7 mouse cellular contexts compared by ENCODE assay signal in the genomic region with DNA sequence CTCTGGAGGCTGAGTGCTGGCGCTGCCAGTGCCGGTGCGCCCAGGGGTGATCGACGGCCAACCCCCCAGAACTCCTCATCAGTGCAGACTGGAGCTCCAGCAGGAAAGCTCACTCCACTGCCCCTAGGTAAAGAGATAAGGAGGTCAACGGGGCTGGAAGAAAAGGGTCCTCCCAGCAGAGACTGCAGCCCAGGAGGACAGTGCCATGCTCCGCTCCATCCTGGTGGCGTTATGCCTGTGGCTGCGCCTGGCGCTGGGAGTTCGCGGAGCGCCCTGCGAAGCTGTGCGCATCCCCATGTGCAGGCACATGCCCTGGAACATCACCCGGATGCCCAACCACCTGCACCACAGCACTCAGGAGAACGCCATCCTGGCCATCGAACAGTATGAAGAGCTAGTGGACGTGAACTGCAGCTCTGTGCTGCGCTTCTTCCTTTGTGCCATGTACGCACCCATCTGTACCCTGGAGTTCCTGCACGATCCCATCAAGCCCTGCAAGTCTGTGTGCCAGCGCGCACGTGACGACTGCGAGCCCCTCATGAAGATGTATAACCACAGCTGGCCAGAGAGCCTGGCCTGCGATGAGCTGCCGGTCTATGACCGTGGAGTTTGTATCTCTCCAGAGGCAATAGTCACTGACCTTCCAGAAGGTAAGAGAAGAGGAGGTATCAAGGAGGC. TPM values are rescaled to one million over a fixed set of nuclear protein-coding genes. Genes with fewer than 3 reads are reported as not detected.
DNase-seq lines count a peak whose midpoint lies in the region; ATAC-seq and TF ChIP-seq lines count a peak whose summit lies in the region.

No protein-coding gene starts in this region.

- 14% methylated on average over 30 of the region's 30 CpGs for WGBS in cerebellum, adult 2 months
- WGBS in neural tube, embryonic 14.5 days = 16% methylated on average over 30 of the region's 30 CpGs

- TF ChIP-seq CTCF in cerebellum, adult 2 months (IDR thresholded peaks at IDR 0.05; ENCODE audit: borderline replicate concordance, insufficient read depth, low read depth, low read length) = no peak

- intact Hi-C loops in left cerebral cortex, postnatal 36 days (cut with DNase I) = no loop called here

- no peak overlapping the region for H3K27ac ChIP-seq in cerebellum, adult 2 months (ENCODE audit: insufficient read depth, low read length)
- H3K27ac ChIP-seq in neural tube, embryonic 14.5 days (ENCODE audit: low read depth, low read length) = no peak overlapping the region

- 0 out of 2 replicates have a peak, but pooled peaks cover 2% of the 10 kb centered on the region for H3K4me1 ChIP-seq in cerebellum, adult 2 months (ENCODE audit: control insufficient read depth, insufficient read depth, low read length)
- peaks cover 28% of the 10 kb centered on the region for H3K4me1 ChIP-seq in erythroblast, embryonic 14.5 days (ENCODE audit: control insufficient read depth)
- peaks cover 3% of the 10 kb centered on the region; the same call in 1 of the 2 replicates for H3K4me1 ChIP-seq in neural tube, embryonic 14.5 days (ENCODE audit: control insufficient read depth, insufficient read depth, low read length)

- peak overlapping the region; percentile 56 for H3K9ac ChIP-seq in neural tube, embryonic 14.5 days (replicated peaks; ENCODE audit: low read depth, low read length)

- peak overlapping the region; percentile 67 for H3K4me3 ChIP-seq in cerebellum, adult 2 months (replicated peaks; ENCODE audit: insufficient read depth, low read depth, low read length)
- H3K4me3 ChIP-seq in erythroblast, embryonic 14.5 days (replicated peaks) = peak overlapping the region; percentile 46
- peak overlapping the region; percentile 47 for H3K4me3 ChIP-seq in neural tube, embryonic 14.5 days (ENCODE audit: low read depth, low read length)

- TF ChIP-seq POLR2A in cerebellum, adult 2 months (IDR thresholded peaks at IDR 0.05; ENCODE audit: borderline replicate concordance, insufficient read depth, low read length) = no peak

- H3K36me3 ChIP-seq in erythroblast, embryonic 14.5 days (ENCODE audit: control insufficient read depth) = no peaks in the 10 kb centered on the region
- H3K36me3 ChIP-seq in neural tube, embryonic 14.5 days (ENCODE audit: control insufficient read depth, insufficient read depth, low read length) = no peaks in the 10 kb centered on the region

- no peaks in the 10 kb centered on the region for H3K9me3 ChIP-seq in erythroblast, embryonic 14.5 days (ENCODE audit: control insufficient read depth, low read length)
- H3K9me3 ChIP-seq in neural tube, embryonic 14.5 days (ENCODE audit: control insufficient read depth, low read length) = no peaks in the 10 kb centered on the region

- ATAC-seq in neural tube, embryonic 14.5 days (ENCODE audit: low read depth) = peak; percentile 25

- peak; percentile 19 to 20 for DNase-seq in left cerebral cortex, adult 18-20 months (ENCODE audit: low spot score in 2 of 2)
- no peak for DNase-seq in left cerebral cortex, adult 8-10 months (ENCODE audit: low spot score in 2 of 2)
- peak; percentile 35 to 53 for DNase-seq in cerebellum, adult 2 months
- peak; percentile 53 to 54 for DNase-seq in left cerebral cortex, postnatal 36 days (ENCODE audit: low spot score in 2 of 2)
- DNase-seq in thymus, postnatal 14 days = no peak

- H3K4me2 ChIP-seq in neural tube, embryonic 14.5 days (ENCODE audit: low read depth, low read length) = peak overlapping the region; percentile 90

- no peaks in the 10 kb centered on the region for H3K27me3 ChIP-seq in cerebellum, adult 2 months (ENCODE audit: control insufficient read depth, insufficient read depth, low read length)
- peaks cover 53% of the 10 kb centered on the region for H3K27me3 ChIP-seq in erythroblast, embryonic 14.5 days (ENCODE audit: control insufficient read depth)
- H3K27me3 ChIP-seq in neural tube, embryonic 14.5 days (ENCODE audit: control insufficient read depth, insufficient read depth, low read length) = peaks cover 3% of the 10 kb centered on the region; the same call in 1 of the 2 replicates

RNA-seq across cellular contexts. Expression of a gene that starts 0.5 kb away (rescaled TPM):
- total RNA-seq in left cerebral cortex, adult 18-20 months (2021) = 1 to 10 TPM; 1.3 to 1.5 TPM
- 1 to 10 TPM; 1.4 to 2.0 (median 1.9) TPM for total RNA-seq in left cerebral cortex, adult 8-10 months (2022)
- polyA plus RNA-seq in cerebellum, adult 2 months (2012; rRNA removed) = 2.8 and 4.0 TPM in 2 replicates
- not detected in 2 replicates for polyA plus RNA-seq in erythroblast, embryonic 14.5 days (2012)
- 1 to 10 TPM; 2.2 to 2.4 TPM for total RNA-seq in left cerebral cortex, postnatal 36 days (2021)
- polyA plus RNA-seq in neural tube, embryonic 14.5 days (2014; fragmentation: Nextera tagmentation; extraction: Ambion mirVana) = 3.2 and 4.3 TPM in 2 replicates

RNA-seq across cellular contexts. Expression of a gene that starts 3.6 kb away (rescaled TPM):
- total RNA-seq in left cerebral cortex, adult 18-20 months (2021) = 100 to 1,000 TPM; 108 to 116 TPM
- 100 to 1,000 TPM in 2 of 4 experiments, 10 to 100 TPM in 2; 98.0 to 108 (median 103) TPM for total RNA-seq in left cerebral cortex, adult 8-10 months (2022)
- polyA plus RNA-seq in cerebellum, adult 2 months (2012; rRNA removed) = 175 and 181 TPM in 2 replicates
- 0.33 and 2.2 TPM in 2 replicates for polyA plus RNA-seq in erythroblast, embryonic 14.5 days (2012)
- 100 to 1,000 TPM in 1 of 2 experiments, 10 to 100 TPM in 1; 90.9 to 106 TPM for total RNA-seq in left cerebral cortex, postnatal 36 days (2021)
- polyA plus RNA-seq in neural tube, embryonic 14.5 days (2014; fragmentation: Nextera tagmentation; extraction: Ambion mirVana) = 20.7 TPM in 2 replicates

Comparison
In these comparisons a context has a peak if more than half of its experiments do, and no peak if none do; other contexts are left out.
1. DNase-seq: peak in left cerebral cortex, adult 18-20 months (2 of 2), cerebellum, adult 2 months (2 of 2) and left cerebral cortex, postnatal 36 days (2 of 2); none in left cerebral cortex, adult 8-10 months (0 of 2) and thymus, postnatal 14 days (single experiment).
2. Peak in every context shown above with its lines, with median percentiles within 50 percentile points of each other: H3K4me3 ChIP-seq.